Mouse (Mus musculus) liver, embryonic 15.5 days (tissue): Measurements from ENCODE around the gene Lrrc75b. TPM values are rescaled to one million over a fixed set of nuclear protein-coding genes. Genes with fewer than 3 reads are reported as not detected.
"Not testable (repeated sequence)": the region's sequence is repeated elsewhere in the genome, so short reads cannot be mapped to it uniquely, and the experiment has no call there.

Experiments
- ATAC-seq: fragments of 200-750 bp; cut with Nextera tagmentation; 2 replicates; pipeline ENCODE4 v1.8.0; 2017; ENCODE audit warnings: moderate number of reproducible peaks, mild to moderate bottlenecking, moderate library complexity; ENCODE audit not compliant: insufficient read depth
- H3K27ac ChIP-seq: fragments of 300-500 bp; sonication (generic); replicated peaks from 2 replicates; pipeline ENCODE4 v1.5.1; 2015; ENCODE audit warnings: mild to moderate bottlenecking, inconsistent platforms
- H3K27me3 ChIP-seq: fragments of 300-500 bp; sonication (generic); 2 replicates; pipeline ENCODE4 v1.6.1; 2015; ENCODE audit warnings: mild to moderate bottlenecking, inconsistent platforms
- H3K36me3 ChIP-seq: fragments of 300-500 bp; sonication (generic); replicated peaks from 2 replicates; pipeline ENCODE4 v1.6.1; 2015; ENCODE audit warnings: moderate library complexity, mild to moderate bottlenecking, inconsistent platforms
- H3K4me1 ChIP-seq: fragments of 300-500 bp; sonication (generic); replicated peaks from 2 replicates; pipeline ENCODE4 v1.6.1; 2015; ENCODE audit warnings: inconsistent platforms
- H3K4me2 ChIP-seq: fragments of 300-500 bp; sonication (generic); 2 replicates; pipeline ENCODE4 v1.6.1; 2015; ENCODE audit warnings: moderate library complexity, mild to moderate bottlenecking, inconsistent platforms
- H3K4me3 ChIP-seq: fragments of 300-500 bp; sonication (generic); replicated peaks from 2 replicates; pipeline ENCODE4 v1.5.1; 2015; ENCODE audit warnings: mild to moderate bottlenecking, inconsistent platforms
- H3K9ac ChIP-seq: fragments of 300-500 bp; sonication (generic); 2 replicates; pipeline ENCODE4 v1.6.1; 2015; ENCODE audit warnings: moderate library complexity, mild to moderate bottlenecking, inconsistent platforms
- H3K9me3 ChIP-seq: fragments of 300-500 bp; sonication (generic); replicated peaks from 2 replicates; pipeline ENCODE4 v1.6.1; 2016; ENCODE audit warnings: inconsistent platforms
- WGBS: fragments of 180-500 bp; shearing (Covaris S2); methylation state at CpG from one replicate; pipeline ENCODE4 v1.1.7; 2015; ENCODE audit warnings: mixed read lengths; ENCODE audit not compliant: insufficient replicate concordance; 5-methylcytosine and 5-hydroxymethylcytosine counted together
- polyA plus RNA-seq: library from polyadenylated mRNA; unstranded; fragments of >200 nt; fragmentation: Nextera tagmentation; extraction: Ambion mirVana; gene quantifications from 2 replicates; pipeline ENCODE4 v1.2.1, GENCODE M21; 2015

The Lrrc75b gene
- polyA plus RNA-seq, 1 experiment from 2014 or later: 0.15 TPM

- Histone ChIP-seq H3K4me1 (peaks cover 31% of the 10 kb centered on the region), H3K27ac (no peak overlapping the region), H3K4me2 (0 out of 2 replicates have a peak overlapping the region, but pooled peaks have one; percentile 21), H3K27me3 (peaks cover 11% of the 10 kb centered on the region), H3K9me3 (no peaks in the 10 kb centered on the region), H3K9ac (no peak overlapping the region), H3K4me3 (no peak overlapping the region), H3K36me3 (no peaks in the 10 kb centered on the region)
- no peak for ATAC-seq
- WGBS: 23% methylated on average over 5 of the region's 5 CpGs
These were observed 7.9 kb upstream of the Lrrc75b start for GRCm38 (mm10) chr10:75568029-75568428.

DNA sequence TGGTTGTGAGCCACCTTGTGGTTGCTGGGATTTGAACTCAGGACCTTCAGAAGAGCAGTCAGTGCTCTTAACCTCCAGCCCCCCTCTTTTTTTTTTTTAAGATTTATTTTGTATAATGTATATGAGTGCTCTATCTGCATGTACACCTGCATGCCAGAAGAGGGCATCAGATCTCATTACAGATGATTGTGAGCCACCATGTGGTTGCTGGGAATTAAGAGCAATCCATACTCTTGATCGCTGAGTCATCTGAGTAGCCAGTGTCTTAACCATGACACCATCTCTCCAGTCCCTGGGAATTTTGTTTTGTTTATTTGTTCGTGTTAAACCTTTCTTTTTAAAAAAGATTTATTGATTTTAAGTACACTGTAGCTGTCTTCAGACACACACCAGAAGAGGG is 6.6 kb upstream of the Lrrc75b start:
- Histone ChIP-seq H3K27me3 (peaks cover 22% of the 10 kb centered on the region), H3K4me1 (peaks cover 31% of the 10 kb centered on the region)
- H3K9me3 ChIP-seq, H3K36me3 ChIP-seq, ATAC-seq, H3K9ac ChIP-seq, H3K4me3 ChIP-seq, H3K27ac ChIP-seq, H3K4me2 ChIP-seq: not testable (repeated sequence)
- 70% methylated on average over 2 of the region's 2 CpGs for WGBS

DNA sequence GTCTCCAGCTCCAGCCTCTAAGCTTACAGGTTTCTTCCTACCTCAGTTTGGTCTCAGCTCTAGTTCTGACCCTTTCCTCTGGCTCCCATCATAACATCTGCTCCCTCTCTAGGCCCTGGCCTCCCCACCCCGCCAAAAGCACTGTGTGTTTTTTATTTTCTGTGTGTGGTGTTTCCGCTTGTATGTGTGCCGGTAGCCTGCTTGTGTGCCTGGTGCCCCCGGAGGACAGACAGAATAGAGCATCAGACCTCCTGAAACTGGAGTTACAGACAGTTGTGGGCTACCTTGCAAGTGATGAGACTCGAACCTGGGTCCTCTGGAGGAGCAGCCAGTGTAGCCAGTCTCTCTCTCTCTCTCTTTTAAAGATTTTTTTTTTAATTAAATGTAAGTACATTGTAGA is 6.2 kb upstream of the Lrrc75b start:
- Histone ChIP-seq H3K4me3 (no peak overlapping the region), H3K9me3 (no peaks in the 10 kb centered on the region), H3K9ac (no peak overlapping the region), H3K36me3 (no peaks in the 10 kb centered on the region), H3K4me2 (peak overlapping the region; percentile 37; the same call in 1 of the 2 replicates), H3K27me3 (peaks cover 26% of the 10 kb centered on the region), H3K27ac (peak overlapping the region; percentile 70; the same call in 1 of the 2 replicates), H3K4me1 (peaks cover 31% of the 10 kb centered on the region)
- ATAC-seq: no peak
- WGBS: 39% methylated on average over 5 of the region's 5 CpGs

DNA sequence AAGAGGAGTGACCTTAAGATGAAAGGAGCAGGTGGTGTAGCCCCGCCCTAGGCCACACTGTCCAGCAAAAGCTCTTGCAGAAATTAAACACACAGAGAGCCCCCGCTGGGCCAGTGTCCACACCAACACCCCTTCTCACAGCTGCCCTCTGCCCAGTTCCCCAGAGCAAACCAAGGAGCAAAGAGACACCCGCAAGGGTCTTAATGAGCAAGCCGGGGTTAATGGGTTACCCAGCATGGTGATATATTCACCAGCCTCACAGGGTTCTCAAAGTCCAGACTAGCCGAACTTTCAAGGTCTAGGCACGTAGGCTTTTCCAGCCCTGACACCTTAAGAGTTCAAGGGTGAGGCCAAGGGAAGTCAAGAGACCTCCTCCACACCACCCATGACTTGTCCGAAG is 5.8 kb upstream of the Lrrc75b start:
- no peak overlapping the region for H3K9ac ChIP-seq
- H3K9me3 ChIP-seq: no peaks in the 10 kb centered on the region
- H3K4me3 ChIP-seq: no peak overlapping the region
- peak overlapping the region; percentile 70 for H3K27ac ChIP-seq
- peak overlapping the region; percentile 37 for H3K4me2 ChIP-seq
- WGBS: 28% methylated on average over 7 of the region's 7 CpGs
- peaks cover 31% of the 10 kb centered on the region for H3K4me1 ChIP-seq
- no peaks in the 10 kb centered on the region for H3K36me3 ChIP-seq
- H3K27me3 ChIP-seq: peaks cover 30% of the 10 kb centered on the region
- ATAC-seq: peak; percentile 45

- Histone ChIP-seq H3K36me3 (no peaks in the 10 kb centered on the region), H3K9me3 (no peaks in the 10 kb centered on the region), H3K4me3 (no peak overlapping the region), H3K27ac (peak overlapping the region; percentile 70), H3K4me1 (peaks cover 31% of the 10 kb centered on the region), H3K9ac (no peak overlapping the region), H3K27me3 (peaks cover 35% of the 10 kb centered on the region), H3K4me2 (peak overlapping the region; percentile 37)
- WGBS: 12% methylated on average over 6 of the region's 6 CpGs
- ATAC-seq: peak; percentile 40
These were observed 5.3 kb upstream of the Lrrc75b start for GRCm38 (mm10) chr10:75565436-75565835.

DNA sequence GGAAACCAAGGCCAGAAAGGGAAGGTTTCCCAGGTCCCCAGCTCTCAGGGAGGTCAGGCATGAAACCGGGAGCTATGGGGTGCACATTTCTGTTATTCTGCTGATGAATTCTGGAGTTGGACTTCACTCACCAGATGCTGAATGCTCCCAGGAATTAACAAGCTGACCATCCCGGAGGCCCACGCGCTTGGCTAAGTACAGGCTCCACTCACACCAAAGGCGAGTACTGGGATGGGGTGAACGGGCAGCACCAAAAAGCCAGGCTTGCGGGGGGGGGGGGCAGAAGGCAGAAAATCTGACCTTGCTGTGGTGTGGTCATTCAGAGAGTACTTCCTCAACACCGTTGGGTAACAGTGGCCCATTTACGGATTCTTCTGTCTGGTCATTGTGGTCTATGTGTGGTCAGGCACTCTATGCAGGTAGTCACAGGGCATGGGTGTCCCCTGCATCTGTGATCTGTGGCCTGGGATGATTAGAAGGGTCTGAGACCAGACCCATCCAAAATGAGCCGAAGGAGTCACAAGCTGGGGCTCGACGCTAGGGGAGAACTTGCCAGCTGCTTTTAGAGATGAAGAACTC is 4.6 kb upstream of the Lrrc75b start:
- Histone ChIP-seq H3K36me3 (no peaks in the 10 kb centered on the region), H3K9ac (no peak overlapping the region), H3K27me3 (peaks cover 42% of the 10 kb centered on the region), H3K4me3 (no peak overlapping the region), H3K4me2 (no peak overlapping the region), H3K9me3 (no peaks in the 10 kb centered on the region), H3K27ac (0 out of 2 replicates have a peak overlapping the region, but pooled peaks have one; percentile 70), H3K4me1 (peaks cover 36% of the 10 kb centered on the region)
- 43% methylated on average over 12 of the region's 12 CpGs for WGBS
- ATAC-seq: no peak

GRCm38 (mm10) chr10:75562596-75562995 is 2.5 kb upstream of the Lrrc75b start:
- Histone ChIP-seq H3K27ac (no peak overlapping the region), H3K4me3 (no peak overlapping the region), H3K4me1 (peaks cover 31% of the 10 kb centered on the region), H3K4me2 (no peak overlapping the region), H3K9ac (no peak overlapping the region), H3K9me3 (no peaks in the 10 kb centered on the region), H3K27me3 (peaks cover 63% of the 10 kb centered on the region), H3K36me3 (no peaks in the 10 kb centered on the region)
- no peak for ATAC-seq
- 55% methylated on average over 8 of the region's 8 CpGs for WGBS

GRCm38 (mm10) chr10:75561071-75561654 is 1.0 kb upstream of the Lrrc75b start, which contains the start of gene Ggt1:
TSS of gene Ggt1 (plus strand) at chr10:75561604.
- ATAC-seq: no peak
- no peak within 1 kb of the TSS for H3K4me2 ChIP-seq
- peaks cover 70% of the 10 kb centered on the region for H3K27me3 ChIP-seq
- H3K27ac ChIP-seq: no peak within 1 kb of the TSS
- H3K4me3 ChIP-seq: no peak within 1 kb of the TSS
- 34% methylated on average over 10 of the region's 10 CpGs for WGBS
- no peaks in the 10 kb centered on the region for H3K9me3 ChIP-seq
- H3K9ac ChIP-seq: no peak within 1 kb of the TSS
- peaks cover 28% of the 10 kb centered on the region for H3K4me1 ChIP-seq
- no peaks in the 10 kb centered on the region for H3K36me3 ChIP-seq

DNA sequence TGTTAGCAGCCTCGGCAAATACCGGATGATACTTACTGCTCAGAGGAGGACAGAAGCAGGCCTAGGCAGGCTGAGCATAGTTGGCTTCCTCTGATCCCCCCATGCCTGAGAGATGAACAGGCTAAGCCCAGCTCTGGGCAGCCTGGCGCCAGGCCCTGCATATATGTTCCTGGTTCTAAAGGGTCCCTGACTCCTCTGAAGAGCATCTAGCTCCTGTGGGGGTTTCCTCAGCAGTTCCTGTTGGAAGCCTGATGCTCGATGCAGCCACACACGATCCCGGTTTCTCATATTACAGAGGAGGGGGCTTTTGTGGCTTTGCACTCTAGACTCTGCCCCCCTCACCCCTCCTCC is 394 bp upstream of the Lrrc75b start:
- no peaks in the 10 kb centered on the region for H3K9me3 ChIP-seq
- H3K27me3 ChIP-seq: peaks cover 70% of the 10 kb centered on the region
- H3K4me1 ChIP-seq: peaks cover 22% of the 10 kb centered on the region
- no peak overlapping the region for H3K27ac ChIP-seq
- no peak overlapping the region; the same call in 1 of the 2 replicates for H3K4me2 ChIP-seq
- H3K4me3 ChIP-seq: no peak overlapping the region
- 17% methylated on average over 6 of the region's 6 CpGs for WGBS
- no peaks in the 10 kb centered on the region for H3K36me3 ChIP-seq
- H3K9ac ChIP-seq: no peak overlapping the region
- no peak for ATAC-seq

- H3K9ac ChIP-seq: no peak overlapping the region
- H3K4me2 ChIP-seq: no peak overlapping the region
- peaks cover 66% of the 10 kb centered on the region for H3K27me3 ChIP-seq
- WGBS: 9% methylated on average over 14 of the region's 14 CpGs
- H3K4me3 ChIP-seq: no peak overlapping the region
- H3K4me1 ChIP-seq: peaks cover 10% of the 10 kb centered on the region
- no peak overlapping the region for H3K27ac ChIP-seq
- no peaks in the 10 kb centered on the region for H3K36me3 ChIP-seq
- ATAC-seq: no peak
- H3K9me3 ChIP-seq: no peaks in the 10 kb centered on the region
These were observed 972 bp downstream of the Lrrc75b start for GRCm38 (mm10) chr10:75559041-75559675.

DNA sequence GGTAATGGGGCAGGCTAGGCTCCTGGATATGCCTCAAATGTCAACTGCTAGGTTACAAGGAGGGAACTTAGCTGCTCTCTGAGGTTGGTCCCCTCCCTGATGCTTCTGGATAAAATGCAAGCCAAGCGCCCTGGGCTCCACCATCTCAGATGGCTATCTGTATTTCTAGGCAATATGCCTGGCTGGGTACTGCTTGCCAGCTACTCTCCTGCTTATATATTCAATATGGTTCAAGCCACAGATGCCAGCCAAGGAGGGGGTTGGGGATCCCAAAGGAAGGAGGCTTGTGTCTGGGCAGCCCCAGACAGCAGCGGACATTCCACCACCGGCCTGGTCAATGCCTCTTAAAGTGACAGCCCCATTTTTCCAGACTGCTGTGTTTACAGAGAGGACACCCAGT is 1.6 kb downstream of the Lrrc75b start:
- Histone ChIP-seq H3K4me3 (no peak overlapping the region), H3K9me3 (no peaks in the 10 kb centered on the region), H3K4me2 (no peak overlapping the region), H3K36me3 (no peaks in the 10 kb centered on the region), H3K27ac (no peak overlapping the region), H3K4me1 (peaks cover 11% of the 10 kb centered on the region), H3K27me3 (peaks cover 64% of the 10 kb centered on the region), H3K9ac (no peak overlapping the region)
- WGBS: 25% methylated on average over 3 of the region's 3 CpGs
- no peak for ATAC-seq
